Mouse (Mus musculus) spleen, embryonic (tissue): ENCODE data around the gene Tex19.1.

Source experiments
- CTCF ChIA-PET: fragments of 350-600 bp; sonication (Branson Sonifier 250); formaldehyde crosslinking; loops from one replicate; lab custom pipeline; 2022; lab: Charles Lee

Gene Tex19.1

DNA sequence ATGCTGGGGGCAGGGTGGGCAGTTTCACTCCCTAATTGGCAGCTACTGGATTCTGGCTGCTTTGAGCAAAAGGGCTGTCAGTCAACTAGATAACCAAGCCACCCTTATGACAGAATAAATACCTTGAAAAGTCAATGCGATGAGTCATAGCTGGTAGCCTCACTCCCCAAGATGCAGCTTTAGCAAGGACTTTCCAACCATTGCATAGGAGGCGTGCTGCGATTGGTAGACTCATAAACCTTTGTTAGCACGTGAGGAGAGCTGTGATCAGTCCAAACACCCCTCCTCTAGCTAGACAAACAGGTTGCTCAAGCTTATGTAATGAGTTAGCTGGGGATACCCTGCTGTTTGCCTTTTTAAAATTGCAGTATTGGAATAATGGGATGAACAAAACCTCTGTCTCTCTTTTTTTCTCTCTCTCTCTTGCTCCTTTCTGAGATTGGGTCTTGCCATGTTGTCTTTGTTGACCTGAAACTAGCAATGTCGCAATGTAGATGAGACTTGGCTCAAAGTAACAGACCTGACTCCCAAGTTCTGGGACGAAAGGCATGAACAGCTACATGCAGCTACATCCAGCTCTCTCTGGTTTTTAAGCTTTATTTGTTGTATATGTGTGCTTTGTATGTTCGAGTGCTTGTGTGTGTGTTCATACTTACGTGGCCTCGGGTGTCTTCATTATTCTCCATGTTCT lies 2.5 kb upstream of the Tex19.1 start:
- CTCF ChIA-PET = no interaction called here

DNA sequence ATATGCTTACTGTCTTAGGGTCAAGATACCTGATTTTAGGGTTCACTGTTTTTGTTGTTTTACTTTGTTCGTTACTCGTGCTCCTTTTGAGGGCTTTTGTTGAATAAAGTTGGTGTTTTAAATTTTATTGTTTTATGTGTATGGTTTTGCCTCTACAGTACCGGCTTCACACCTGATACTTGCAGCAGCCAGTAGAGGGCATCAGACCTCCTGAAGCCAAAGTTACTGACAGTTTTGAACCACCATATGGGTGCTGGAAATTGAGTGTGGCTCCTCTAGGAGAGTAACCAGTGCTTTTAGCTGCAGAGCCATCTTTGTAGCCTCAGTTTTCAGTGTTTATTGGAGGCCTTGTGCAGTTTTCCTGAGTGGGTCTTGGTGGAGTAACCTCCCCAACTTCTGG lies 2.2 kb downstream of the Tex19.1 start:
- CTCF ChIA-PET = no interaction called here

DNA sequence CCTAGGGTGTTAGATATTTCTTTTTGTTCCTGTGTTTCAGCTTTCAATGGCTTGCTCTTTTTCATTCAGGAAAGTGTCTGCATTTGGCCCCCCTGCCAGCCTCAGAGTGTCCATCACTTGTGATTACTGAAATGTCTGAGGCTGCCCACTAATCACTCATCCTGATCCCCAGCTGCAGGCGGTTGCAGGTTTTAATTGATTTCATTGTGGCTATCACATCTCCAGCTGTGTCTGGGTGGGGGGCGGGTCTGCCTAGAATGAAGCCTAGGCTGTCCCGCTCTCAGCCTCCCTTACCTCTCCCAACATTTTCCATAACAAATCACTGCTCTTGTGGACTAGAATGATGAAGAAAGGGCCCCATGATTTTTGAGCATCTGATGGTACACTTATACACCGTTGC lies 8.3 kb downstream of the Tex19.1 start:
- CTCF ChIA-PET = no interaction called here

DNA sequence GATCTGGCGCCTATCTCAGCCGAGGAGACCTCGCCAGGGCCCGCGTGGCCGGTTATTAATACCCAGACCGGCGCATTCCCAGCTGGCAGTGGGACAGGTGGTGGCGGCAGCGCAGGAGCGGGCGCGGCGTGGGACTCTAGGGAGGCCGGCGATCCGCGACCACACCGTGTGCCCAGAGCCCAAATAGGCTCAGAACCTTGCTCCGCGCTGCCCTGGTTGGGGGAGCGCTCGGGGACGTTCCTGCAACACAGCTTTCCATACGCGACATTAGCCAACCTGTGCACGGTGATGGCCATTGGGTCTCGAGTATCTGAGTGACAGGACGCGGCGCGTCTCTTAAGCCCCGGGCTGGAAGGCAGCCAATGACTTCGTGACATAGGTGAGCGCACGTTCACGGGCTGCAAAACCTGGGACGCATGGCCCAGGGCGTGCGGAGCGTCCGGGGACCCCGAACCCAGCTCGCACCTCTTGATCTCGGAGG lies 10.5 kb downstream of the Tex19.1 start:
- CTCF ChIA-PET = no interaction called here

DNA sequence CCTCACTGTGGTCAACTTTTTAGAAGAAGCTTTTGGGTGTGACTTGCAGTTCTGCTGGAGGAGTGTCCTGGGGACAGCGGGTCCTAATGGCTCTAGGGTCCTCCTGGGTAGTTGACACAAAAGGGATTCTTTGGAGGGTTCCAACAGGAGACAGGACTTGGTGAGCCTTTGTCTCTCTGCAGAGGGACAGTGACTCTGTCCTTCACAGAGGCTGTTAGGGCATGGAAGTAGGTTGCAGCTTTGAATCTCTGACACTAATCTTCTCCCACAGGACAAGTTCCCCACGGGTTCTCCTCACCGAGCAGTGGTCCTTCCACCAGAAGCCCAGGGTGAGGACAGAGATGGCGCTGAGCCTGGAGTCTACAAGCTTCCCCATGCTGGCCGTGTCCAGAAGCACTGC lies 14.0 kb downstream of the Tex19.1 start, which contains the start of gene Uts2r:
Gene Uts2r (plus strand): TSS at position 301 of the 400 bp plus-strand sequence.
- CTCF ChIA-PET = no interaction called here

DNA sequence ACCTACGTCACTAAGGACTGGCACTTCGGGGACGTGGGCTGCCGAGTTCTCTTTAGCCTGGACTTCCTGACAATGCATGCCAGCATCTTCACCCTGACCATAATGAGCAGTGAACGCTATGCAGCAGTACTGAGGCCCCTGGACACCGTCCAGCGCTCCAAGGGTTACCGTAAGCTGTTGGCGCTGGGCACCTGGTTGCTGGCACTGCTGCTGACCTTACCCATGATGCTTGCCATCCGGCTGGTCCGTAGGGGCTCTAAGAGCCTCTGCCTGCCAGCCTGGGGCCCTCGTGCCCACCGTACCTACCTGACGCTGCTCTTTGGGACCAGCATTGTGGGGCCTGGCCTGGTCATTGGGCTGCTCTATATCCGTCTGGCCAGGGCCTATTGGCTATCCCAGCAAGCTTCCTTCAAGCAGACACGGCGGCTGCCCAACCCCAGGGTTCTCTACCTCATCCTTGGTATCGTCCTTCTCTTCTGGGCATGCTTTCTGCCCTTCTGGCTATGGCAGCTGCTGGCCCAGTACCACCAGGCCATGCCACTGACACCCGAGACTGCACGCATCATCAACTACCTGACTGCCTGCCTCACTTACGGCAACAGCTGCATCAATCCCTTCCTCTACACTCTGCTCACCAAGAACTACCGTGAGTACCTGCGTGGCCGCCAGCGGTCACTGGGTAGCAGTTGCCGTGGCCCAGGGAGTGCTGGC lies 14.8 kb downstream of the Tex19.1 start:
- CTCF ChIA-PET = no interaction called here

DNA sequence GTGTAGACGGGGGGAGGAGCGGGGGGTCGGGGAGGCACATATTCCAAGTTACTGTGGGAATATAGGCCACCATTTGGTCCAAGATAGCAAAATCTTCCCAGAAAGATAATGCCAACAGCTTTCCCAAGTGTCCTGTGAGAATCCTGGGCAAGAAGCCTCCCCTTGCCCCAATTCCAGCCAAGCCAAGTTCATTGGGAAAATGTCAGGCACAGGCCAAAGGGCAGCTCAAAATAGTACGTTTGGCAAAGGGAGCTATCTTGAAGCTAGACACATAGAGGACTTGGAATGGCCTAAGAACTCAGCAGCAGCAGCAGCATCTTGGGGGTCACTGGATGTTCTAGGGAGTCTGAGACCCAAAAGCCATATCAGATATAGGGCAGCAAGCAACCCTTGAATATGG lies 17.8 kb downstream of the Tex19.1 start:
- CTCF ChIA-PET = interaction anchor here (0.7 kb wide), 1 partner anchor 50 kb away, joined by 3 read pairs; no protein-coding TSS in a partner anchor

DNA sequence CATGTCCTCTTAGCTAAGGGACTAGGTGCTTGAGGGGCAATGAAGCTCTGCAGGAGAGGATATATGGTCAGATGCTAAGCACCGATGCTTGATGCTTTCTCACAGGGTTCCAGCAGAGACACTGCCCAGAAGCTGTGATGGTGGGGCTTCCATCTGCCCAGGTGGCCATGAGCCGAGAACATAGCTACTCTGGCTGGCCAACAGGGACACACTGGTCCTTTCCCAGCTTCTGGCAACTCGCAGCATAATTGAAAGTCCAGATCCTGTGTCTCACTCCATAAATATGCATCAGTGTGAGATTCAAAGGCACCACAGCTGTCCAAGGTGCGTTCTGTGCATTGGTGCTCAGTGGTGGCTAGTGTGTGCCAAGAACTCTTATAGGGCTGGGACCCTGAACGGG lies 27.3 kb downstream of the Tex19.1 start:
- CTCF ChIA-PET = no interaction called here

DNA sequence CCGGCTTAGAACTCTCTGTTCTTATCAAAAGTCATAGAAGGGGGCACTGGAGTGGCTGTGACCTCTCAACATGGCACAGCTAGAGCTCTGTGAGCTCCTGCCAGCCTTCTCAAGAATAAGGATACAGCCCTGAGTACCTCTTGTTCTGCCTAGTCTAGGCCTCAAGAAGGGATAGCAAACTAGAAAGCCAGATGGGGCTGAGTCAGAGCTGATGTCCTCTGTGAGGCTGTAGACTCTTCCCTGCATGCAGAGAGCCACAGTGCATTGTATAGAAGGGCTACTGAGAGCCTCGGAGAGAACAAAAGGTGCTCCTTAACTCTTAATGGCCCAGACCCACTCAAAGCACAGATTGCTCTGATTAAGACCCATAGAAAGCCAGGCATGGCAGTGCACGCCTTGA lies 28.3 kb downstream of the Tex19.1 start:
- CTCF ChIA-PET = no interaction called here

DNA sequence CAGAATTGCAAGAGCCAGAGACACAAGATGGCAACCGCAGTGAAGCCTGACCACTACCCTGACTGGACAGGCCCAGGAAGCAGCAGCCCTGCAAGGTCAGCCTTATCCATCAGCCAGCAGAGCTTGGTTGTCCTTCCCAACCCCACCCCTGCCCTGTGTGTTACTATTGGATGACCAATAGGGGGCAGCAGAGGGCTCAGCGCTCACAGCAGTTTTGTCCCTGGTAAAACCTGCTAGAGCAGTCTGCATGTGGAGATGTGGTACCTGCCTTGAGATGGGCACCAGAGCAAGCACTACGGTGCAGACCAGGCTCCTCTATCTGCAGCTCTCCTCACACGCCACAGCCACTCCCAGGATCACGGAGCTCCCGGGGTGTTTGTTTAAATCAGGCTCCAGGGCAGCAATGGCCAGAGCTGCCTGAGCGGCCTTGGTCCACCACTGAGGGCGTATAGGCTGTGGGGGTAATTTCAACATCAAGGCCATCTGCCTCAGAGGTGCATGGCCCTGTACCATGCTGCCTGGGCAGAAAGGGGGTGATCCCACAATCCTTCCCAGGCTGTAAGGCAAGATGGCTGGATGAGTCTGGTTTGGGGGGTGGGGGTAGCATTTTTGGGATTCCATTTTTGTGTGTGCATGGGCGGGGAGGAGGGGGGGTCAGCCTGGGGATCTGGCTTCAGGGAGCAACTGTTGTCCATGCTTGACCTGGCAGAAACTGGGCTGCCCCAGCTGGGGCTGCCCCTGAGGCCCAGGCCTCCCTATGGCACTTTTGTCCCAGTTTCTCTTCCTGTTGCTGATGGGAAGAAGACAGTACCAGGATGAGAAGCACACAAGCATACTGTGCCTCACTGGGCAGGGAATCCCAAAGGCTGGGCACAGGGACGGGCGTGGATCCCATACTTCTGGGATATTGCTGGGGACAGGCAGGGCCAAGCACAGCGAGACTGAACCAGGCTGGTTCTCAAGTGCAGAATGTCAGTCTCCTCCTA lies 30.6 kb downstream of the Tex19.1 start:
- CTCF ChIA-PET = interaction anchor here (0.5 to 0.8 kb wide), 3 partner anchors 9 to 617 kb away, joined by 3 to 9 read pairs (median 3); no protein-coding TSS in a partner anchor

DNA sequence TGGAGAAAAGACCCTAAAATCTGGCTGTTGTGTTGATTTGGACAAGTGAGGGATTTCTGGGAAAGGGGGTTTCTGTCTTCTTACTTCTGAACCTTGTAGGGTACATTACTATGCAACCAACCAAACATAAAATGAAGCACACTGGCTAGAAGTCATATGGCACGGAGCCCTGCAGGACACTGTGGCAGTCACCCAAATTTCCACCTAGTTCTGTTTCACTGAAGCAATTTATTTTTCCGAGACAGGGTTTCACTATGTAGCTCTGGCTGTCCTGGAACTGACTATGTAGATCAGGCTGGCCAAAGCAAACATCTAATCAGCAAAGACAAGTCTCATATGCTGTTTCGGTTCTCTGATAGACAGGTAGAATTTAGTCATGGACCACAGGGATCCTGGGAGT lies 43.7 kb downstream of the Tex19.1 start:
- CTCF ChIA-PET = no interaction called here

DNA sequence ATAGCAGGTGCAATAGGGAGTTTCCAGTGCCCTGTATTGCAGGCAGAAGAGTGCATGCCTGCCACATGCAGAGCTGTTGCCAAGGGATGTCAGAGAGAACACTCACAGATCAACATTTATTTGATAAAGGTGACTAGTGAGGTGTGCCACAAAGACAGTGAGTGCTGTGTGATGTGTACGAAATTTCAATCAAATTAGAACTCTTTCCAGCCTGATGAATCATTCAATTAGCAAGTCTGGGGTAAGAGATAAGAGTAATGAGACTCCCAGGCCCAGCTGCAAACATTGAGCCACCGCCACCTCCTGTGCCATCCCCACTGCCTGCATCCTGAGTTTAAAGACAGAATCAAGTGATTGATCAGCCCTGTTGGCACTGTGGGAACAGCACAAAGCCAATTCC lies 46.8 kb downstream of the Tex19.1 start:
- CTCF ChIA-PET = no interaction called here

DNA sequence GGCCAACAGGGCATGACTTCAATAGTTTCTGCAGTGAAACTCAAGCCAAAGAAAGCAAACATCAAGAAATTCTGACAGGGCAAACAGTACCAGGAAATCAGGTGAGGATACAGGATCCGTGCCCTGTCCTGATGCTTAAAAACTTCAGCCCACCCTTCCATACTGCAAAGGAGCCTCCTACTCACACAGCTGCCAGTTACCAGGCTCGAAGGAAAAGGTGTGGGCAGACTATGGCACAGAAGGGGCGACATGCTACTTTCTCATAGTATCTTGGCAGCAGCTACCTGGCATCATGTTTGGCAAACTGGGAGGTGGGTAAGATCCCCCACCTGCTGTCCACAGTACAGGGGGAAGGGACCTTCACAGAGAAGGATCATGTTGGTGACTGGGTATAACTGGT lies 47.5 kb downstream of the Tex19.1 start:
- CTCF ChIA-PET = no interaction called here
